Mouse (Mus musculus) liver, adult (tissue): ENCODE data around the gene 4930452B06Rik.

Source experiments
- GATA4 ChIP-seq: IDR thresholded peaks from 2 replicates; pipeline ENCODE4 v1.6.1; 2014; ENCODE audit warnings: mild to moderate bottlenecking, low read length; ENCODE audit not compliant: insufficient replicate concordance

Gene 4930452B06Rik

DNA sequence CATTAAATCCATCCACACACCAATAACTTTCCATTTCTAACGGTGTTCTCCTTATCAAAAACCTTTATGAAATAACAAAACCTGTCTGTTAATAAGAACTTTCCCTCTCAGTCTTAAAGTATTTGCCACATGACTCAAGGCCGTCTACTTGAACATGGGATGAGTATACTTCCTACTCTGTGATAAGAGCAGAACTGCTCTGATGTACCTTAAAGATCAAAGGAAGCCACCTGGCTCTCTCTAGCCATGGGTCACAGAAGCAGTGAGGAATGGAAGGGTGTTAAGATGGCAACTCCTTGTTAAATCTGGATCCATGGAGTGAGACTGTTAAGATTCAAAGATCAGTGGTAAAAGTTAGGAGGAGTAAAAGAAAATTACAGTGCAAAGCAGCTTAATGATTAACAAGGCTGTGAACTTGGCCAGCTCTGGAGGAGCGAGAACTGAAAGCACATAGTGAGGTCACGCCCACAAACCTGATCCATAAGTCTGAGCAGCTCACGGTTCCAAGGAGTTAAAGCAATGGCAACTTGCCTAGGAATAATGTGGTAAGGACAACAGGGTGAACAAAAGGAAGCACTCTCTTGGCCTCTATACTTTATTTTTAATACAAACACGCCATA, 235.3 kb downstream of the 4930452B06Rik start:
- no peak for TF ChIP-seq GATA4

DNA sequence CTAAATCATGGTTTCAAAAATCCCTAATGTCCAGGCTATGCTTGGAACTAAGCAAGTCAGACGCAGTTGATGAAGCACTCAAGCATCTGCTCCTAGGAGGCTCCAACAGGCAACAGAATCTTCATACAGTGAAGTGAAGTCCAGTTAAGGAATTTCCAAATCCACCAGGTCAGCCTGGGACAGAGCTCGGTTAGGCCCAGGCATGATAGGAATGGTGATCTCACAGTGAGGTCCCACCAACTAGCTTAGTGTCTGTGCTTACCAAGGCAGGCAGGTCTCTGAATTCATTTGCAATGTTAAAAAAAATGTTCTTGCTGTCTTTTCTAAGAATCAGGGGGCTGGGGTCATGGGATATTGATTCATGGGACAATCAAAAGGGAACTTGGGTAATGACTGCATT, 236.3 kb downstream of the 4930452B06Rik start:
- no peak for TF ChIP-seq GATA4

DNA sequence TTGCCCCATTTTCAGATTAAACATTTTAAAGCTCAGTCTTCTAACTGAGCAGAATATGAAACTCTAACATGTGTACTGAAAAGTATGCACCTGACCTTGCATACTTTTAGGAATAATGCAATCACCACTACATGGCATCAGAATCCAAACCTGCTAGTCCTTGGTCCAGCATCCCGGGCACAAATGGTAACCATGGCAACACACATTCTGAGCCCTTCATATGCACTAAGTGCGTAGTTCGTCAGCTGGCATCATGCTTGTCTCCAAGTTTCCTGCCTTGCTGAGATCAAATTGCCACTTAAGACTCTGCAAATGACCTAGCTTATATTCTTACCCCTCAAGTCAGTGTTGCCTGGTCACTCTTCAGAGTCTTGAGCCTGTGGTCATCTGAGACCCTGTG, 243.2 kb downstream of the 4930452B06Rik start:
- no peak for TF ChIP-seq GATA4

DNA sequence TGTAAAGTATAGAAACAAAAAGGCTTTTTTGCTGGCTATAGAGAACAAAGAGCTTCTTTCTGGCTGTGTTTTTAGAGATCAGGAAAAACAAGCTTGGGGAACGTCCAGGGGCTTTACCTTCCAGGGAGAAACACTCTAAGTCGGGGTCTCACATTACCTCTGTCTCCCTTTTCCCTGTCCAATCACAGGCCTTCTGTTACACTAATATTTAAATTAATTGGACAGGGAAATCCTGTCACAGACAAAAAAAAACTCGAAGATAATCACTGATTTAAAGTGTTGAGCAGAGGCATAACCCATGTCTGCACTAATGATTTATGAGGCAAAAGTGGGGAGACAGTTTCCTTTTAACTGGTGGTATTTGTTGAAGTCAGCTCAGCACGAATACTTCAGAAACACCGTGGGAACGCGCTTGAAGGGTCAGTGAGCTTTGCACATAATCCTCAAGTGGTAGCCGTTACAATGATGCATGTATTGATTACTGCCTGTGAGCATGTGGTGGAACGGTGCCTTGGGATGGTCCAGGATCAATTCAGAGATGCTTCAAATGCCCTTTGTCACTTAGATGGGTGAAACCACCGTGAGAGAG, 244.7 kb downstream of the 4930452B06Rik start:
- TF ChIP-seq GATA4: no peak

DNA sequence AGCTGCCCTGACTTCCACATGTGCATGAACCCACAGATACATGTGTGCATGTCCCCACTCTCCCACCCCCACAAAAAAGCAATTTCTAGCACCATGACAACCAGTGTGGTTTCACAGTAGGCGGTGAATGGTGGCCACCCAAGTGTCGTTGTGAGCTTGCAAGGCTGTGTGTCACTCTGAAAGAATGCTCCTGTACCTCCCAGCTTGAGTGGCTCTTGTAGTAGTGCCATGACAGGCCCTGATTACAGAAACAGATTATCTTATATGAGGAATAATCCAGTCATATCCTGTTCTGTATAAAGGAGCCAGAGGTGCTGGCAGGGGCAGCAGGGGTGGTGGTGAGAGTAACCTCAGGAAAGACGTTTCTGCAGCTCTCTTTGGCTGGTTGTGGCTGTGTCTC, 247.4 kb downstream of the 4930452B06Rik start:
- no peak for TF ChIP-seq GATA4

DNA sequence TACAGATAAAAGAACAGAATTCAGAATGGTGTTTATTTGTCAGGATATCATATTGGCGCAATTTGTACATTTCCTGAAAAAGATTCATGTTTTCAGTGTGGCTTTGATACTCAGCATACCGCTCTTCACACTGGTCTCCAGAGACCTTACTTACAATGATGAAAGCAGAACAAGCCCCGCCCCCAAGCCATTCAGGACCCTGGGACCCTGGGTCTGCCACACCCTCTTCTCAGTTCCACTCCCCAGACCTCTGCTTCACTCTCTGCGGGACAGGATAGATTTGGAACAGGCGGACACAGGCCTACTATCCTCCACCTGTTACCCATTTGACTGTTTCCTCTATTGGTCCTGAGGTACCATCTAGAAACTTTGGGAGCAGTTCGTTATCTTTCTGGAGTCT, 260.1 kb downstream of the 4930452B06Rik start:
- TF ChIP-seq GATA4: no peak

DNA sequence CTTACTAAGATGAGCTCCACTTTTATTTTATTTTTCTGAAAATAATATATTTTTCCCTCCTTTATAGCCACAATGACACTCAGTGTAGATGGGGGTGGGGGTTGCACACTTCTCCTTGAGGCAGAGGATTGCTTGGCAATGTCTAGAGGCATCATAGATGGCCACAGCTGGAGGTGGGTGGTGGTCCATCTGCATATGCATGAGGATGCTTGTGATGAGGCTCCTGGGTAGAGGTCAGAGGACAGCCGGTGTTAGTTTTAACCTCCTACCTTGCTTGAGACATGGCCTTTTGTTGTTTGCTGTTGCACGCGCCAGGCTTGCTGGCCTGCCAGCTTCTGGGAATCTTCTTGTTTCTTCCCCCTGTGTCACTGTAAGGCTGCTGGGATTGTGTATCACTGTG, 262.7 kb downstream of the 4930452B06Rik start:
- TF ChIP-seq GATA4: no peak

DNA sequence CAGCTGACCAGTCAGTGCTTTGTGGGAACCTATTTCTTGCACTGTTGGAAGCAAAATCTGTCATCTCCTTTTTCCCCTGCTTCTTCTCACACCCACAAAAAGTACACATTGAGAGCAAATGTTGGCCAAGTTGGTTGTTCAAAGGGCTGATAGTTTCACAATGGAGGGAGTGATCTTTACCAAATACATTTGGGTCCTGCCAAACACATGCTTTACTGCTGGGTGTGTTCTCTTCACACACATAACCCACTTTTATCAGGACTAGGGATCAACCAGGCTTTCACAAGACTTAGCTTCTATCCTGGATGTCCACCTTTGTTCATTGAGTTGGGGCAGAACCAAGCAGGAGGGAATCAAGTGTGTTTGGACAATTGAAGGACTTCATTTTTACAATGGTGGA, 267.5 kb downstream of the 4930452B06Rik start:
- TF ChIP-seq GATA4: peak; percentile 40; the same call in 1 of the 2 replicates

DNA sequence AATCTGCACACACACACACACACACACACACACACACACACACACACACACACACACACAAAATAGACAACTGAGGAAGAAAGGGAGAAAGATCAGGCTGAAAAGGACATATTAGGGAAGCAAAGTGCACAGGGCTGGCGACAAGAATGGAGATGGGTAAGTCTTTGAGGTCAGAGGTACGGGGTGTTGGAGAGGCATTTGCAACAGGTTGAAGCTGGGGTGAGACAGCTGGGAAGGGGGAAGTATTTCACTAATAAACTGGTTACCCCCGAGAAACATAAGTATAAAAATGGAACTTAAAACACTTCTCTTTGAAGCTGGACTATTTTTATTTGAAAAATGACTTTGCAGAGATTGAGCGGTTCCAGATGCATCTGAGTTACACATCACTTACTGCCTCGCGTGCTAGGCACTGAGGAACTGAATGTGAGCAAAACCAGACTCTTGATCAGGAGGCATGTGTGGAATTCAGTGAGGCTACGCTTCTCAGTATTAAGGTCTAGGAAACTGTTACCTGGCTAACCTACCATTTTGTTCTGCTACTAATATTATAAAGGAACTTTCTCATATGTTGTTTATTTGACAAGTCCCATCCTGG, 270.3 kb downstream of the 4930452B06Rik start:
- TF ChIP-seq GATA4: no peak

DNA sequence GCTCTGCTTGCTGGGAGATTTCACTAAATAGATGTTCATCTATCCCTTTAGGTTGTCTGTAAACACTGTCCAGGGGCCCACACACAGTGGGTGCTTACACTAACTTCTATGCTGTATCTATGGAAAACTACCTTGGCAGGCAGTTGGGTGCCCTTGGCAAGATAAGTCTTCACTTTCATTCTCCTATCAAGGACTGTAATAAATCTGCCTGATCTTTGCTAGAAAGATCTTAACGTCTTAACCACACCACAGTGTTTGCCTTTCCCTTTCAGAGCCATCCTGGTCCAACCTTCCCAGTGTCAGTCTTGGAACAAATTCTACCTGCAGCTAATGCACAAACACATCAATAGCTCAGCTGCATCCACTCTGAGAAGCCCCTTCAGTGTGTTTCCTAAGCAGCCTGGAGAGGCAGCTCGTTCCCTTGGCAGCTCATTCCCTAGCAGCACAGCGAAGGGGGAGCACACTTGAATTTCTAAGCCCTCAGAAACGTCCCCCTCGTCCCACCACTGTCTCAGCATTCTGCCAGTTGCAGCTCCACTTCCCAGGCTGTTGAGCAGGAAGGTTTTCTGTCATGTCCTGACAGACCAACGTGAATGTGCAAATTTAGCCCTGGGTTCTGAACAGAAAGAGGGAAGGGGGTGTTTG, 273.7 kb downstream of the 4930452B06Rik start:
- no peak for TF ChIP-seq GATA4
